Mouse (Mus musculus): ENCODE data around the gene Hs3st6. TPM values are rescaled to one million over a fixed set of nuclear protein-coding genes. Genes with fewer than 3 reads are reported as not detected.

The Hs3st6 gene
- total and polyA plus RNA-seq, 2 experiments from 2014 or later, result 0.22 to 0.49 TPM

- TF ChIP-seq CTCF (IDR thresholded peaks at IDR 0.05), result no peak
- Histone ChIP-seq H3K9ac (replicated peaks; ENCODE audit: low read length, poor library complexity, severe bottlenecking) (no peak overlapping the region), H3K27me3 (ENCODE audit: insufficient read depth, low read length) (peaks cover 33% of the 10 kb centered on the region), H3K9me3 (ENCODE audit: low read length) (no peaks in the 10 kb centered on the region), H3K4me3 (ENCODE audit: low read depth, low read length) (no peak overlapping the region), H3K36me3 (ENCODE audit: insufficient read depth, low read length) (no peaks in the 10 kb centered on the region), H3K4me2 (ENCODE audit: low read depth, low read length, poor library complexity, severe bottlenecking) (no peak overlapping the region), H3K4me1 (ENCODE audit: insufficient read depth, low read length) (0 out of 2 replicates have a peak, but pooled peaks cover 2% of the 10 kb centered on the region), H3K27ac (ENCODE audit: low read depth, low read length) (no peak overlapping the region)
- no peak for ATAC-seq (ENCODE audit: low FRiP score)
- WGBS, result 100% methylated on average over 1 of the region's 1 CpGs
- no peak for DNase-seq (ENCODE audit: low spot score)
Measured at GRCm38 (mm10) chr17:24757394-24757793, 4.6 kb downstream of the Hs3st6 start.

- no peak overlapping the region for H3K4me2 ChIP-seq (ENCODE audit: low read depth, low read length, poor library complexity, severe bottlenecking)
- no peak overlapping the region for H3K27ac ChIP-seq (ENCODE audit: low read depth, low read length)
- TF ChIP-seq CTCF (IDR thresholded peaks at IDR 0.05), result no peak
- H3K9me3 ChIP-seq (ENCODE audit: low read length), result no peaks in the 10 kb centered on the region
- no peaks in the 10 kb centered on the region for H3K4me1 ChIP-seq (ENCODE audit: insufficient read depth, low read length)
- H3K27me3 ChIP-seq (ENCODE audit: insufficient read depth, low read length), result no peaks in the 10 kb centered on the region
- ATAC-seq (ENCODE audit: low FRiP score), result no peak
- no peak for DNase-seq (ENCODE audit: low spot score)
- H3K9ac ChIP-seq (replicated peaks; ENCODE audit: low read length, poor library complexity, severe bottlenecking), result no peak overlapping the region
- WGBS, result 60% methylated on average over 5 of the region's 5 CpGs
- H3K36me3 ChIP-seq (ENCODE audit: insufficient read depth, low read length), result no peaks in the 10 kb centered on the region
- H3K4me3 ChIP-seq (ENCODE audit: low read depth, low read length), result no peak overlapping the region
Measured at GRCm38 (mm10) chr17:24761121-24761520, 8.3 kb downstream of the Hs3st6 start.

- Histone ChIP-seq H3K27ac (ENCODE audit: low read depth, low read length) (no peak overlapping the region), H3K27me3 (ENCODE audit: insufficient read depth, low read length) (no peaks in the 10 kb centered on the region), H3K4me2 (ENCODE audit: low read depth, low read length, poor library complexity, severe bottlenecking) (no peak overlapping the region), H3K4me3 (ENCODE audit: low read depth, low read length) (no peak overlapping the region), H3K9me3 (ENCODE audit: low read length) (no peaks in the 10 kb centered on the region), H3K4me1 (ENCODE audit: insufficient read depth, low read length) (no peaks in the 10 kb centered on the region), H3K36me3 (ENCODE audit: insufficient read depth, low read length) (no peaks in the 10 kb centered on the region), H3K9ac (replicated peaks; ENCODE audit: low read length, poor library complexity, severe bottlenecking) (no peak overlapping the region)
- ATAC-seq (ENCODE audit: low FRiP score) (peak; percentile 52; the same call in 1 of the 2 replicates), DNase-seq (ENCODE audit: low spot score) (peak; percentile 53)
- TF ChIP-seq CTCF (IDR thresholded peaks at IDR 0.05), result no peak
- WGBS, result 43% methylated on average over 21 of the region's 22 CpGs
Measured at GRCm38 (mm10) chr17:24765016-24765905, 12.5 kb downstream of the Hs3st6 start.

- no peak overlapping the region for H3K9ac ChIP-seq (replicated peaks; ENCODE audit: low read length, poor library complexity, severe bottlenecking)
- H3K4me3 ChIP-seq (ENCODE audit: low read depth, low read length), result no peak overlapping the region
- H3K9me3 ChIP-seq (ENCODE audit: low read length), result no peaks in the 10 kb centered on the region
- H3K4me1 ChIP-seq (ENCODE audit: insufficient read depth, low read length), result no peaks in the 10 kb centered on the region
- H3K27me3 ChIP-seq (ENCODE audit: insufficient read depth, low read length), result no peaks in the 10 kb centered on the region
- TF ChIP-seq CTCF (IDR thresholded peaks at IDR 0.05), result no peak
- DNase-seq (ENCODE audit: low spot score) (no peak), ATAC-seq (ENCODE audit: low FRiP score) (no peak)
- 22% methylated on average over 12 of the region's 12 CpGs for WGBS
- no peak overlapping the region for H3K27ac ChIP-seq (ENCODE audit: low read depth, low read length)
- no peaks in the 10 kb centered on the region for H3K36me3 ChIP-seq (ENCODE audit: insufficient read depth, low read length)
- H3K4me2 ChIP-seq (ENCODE audit: low read depth, low read length, poor library complexity, severe bottlenecking), result no peak overlapping the region
Measured at GRCm38 (mm10) chr17:24766266-24766875, 13.6 kb downstream of the Hs3st6 start.

- Histone ChIP-seq H3K4me3 (ENCODE audit: low read depth, low read length) (no peak overlapping the region), H3K9me3 (ENCODE audit: low read length) (0 out of 2 replicates have a peak, but pooled peaks cover 4% of the 10 kb centered on the region), H3K9ac (replicated peaks; ENCODE audit: low read length, poor library complexity, severe bottlenecking) (no peak overlapping the region), H3K36me3 (ENCODE audit: insufficient read depth, low read length) (no peaks in the 10 kb centered on the region), H3K27ac (ENCODE audit: low read depth, low read length) (no peak overlapping the region), H3K27me3 (ENCODE audit: insufficient read depth, low read length) (no peaks in the 10 kb centered on the region), H3K4me2 (ENCODE audit: low read depth, low read length, poor library complexity, severe bottlenecking) (no peak overlapping the region), H3K4me1 (ENCODE audit: insufficient read depth, low read length) (no peaks in the 10 kb centered on the region)
- ATAC-seq (ENCODE audit: low FRiP score) (no peak), DNase-seq (ENCODE audit: low spot score) (no peak)
- no peak for TF ChIP-seq CTCF (IDR thresholded peaks at IDR 0.05)
- WGBS, result 45% methylated on average over 3 of the region's 3 CpGs
Measured at GRCm38 (mm10) chr17:24769146-24769545, 16.4 kb downstream of the Hs3st6 start.

GRCm38 (mm10) chr17:24773241-24773640 is 20.5 kb downstream of the Hs3st6 start:
- no peaks in the 10 kb centered on the region for H3K4me1 ChIP-seq (ENCODE audit: insufficient read depth, low read length)
- H3K27me3 ChIP-seq (ENCODE audit: insufficient read depth, low read length), result no peaks in the 10 kb centered on the region
- H3K36me3 ChIP-seq (ENCODE audit: insufficient read depth, low read length), result no peaks in the 10 kb centered on the region
- ATAC-seq (ENCODE audit: low FRiP score), result no peak
- H3K9me3 ChIP-seq (ENCODE audit: low read length), result 0 out of 2 replicates have a peak, but pooled peaks cover 4% of the 10 kb centered on the region
- H3K4me3 ChIP-seq (ENCODE audit: low read depth, low read length), result no peak overlapping the region
- H3K27ac ChIP-seq (ENCODE audit: low read depth, low read length), result no peak overlapping the region
- TF ChIP-seq CTCF (IDR thresholded peaks at IDR 0.05), result peak; percentile 27; the same call in 1 of the 2 replicates
- WGBS, result 81% methylated on average over 5 of the region's 5 CpGs
- DNase-seq (ENCODE audit: low spot score), result no peak
- no peak overlapping the region for H3K9ac ChIP-seq (replicated peaks; ENCODE audit: low read length, poor library complexity, severe bottlenecking)
- H3K4me2 ChIP-seq (ENCODE audit: low read depth, low read length, poor library complexity, severe bottlenecking), result no peak overlapping the region
